Comparison of ENCODE assay signal across 8 mouse cellular contexts in the genomic region with DNA sequence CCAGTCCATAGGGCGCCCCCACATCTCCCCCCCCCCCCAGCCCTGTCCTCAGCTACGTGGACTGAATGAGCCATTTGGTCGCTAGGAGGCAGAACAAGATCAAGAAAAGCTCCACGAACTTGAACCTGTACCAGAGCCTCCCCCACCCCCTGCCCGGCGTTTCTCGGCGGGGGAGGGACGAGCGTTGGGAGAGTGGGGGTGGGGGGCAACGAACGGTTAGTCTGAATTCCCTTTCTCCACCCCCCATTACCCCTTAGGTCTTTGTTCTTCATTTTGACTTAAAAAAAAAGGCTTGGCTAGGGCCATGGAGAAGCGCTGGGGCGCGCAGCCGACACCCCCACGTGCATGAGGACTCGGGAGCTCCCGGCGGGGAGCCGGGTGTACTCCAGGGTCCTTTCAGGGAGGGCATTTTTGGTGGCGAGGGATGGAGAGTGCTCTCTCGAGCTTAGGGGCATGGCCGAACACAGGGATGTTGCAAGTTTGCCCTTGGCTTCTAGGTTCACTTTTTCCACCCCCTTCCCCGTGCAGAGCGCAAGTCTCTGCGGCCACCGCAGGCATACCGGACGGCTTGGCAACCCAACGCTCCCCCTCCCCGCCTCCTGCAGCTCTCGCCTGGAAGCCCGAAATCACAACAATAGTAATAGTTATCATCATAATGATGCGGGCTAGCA. TPM values are rescaled to one million over a fixed set of nuclear protein-coding genes. Genes with fewer than 3 reads are reported as not detected.
DNase-seq lines count a peak whose midpoint lies in the region; ATAC-seq and TF ChIP-seq lines count a peak whose summit lies in the region.

No protein-coding gene starts in this region.

- ATAC-seq in embryonic facial prominence, embryonic 13.5 days (ENCODE audit: insufficient number of reproducible peaks, insufficient read depth, low FRiP score, low TSS enrichment, low read depth), result peak; percentile 62
- ATAC-seq in heart, postnatal 0 days (ENCODE audit: insufficient read depth, low read depth), result peak; percentile 59

- peaks cover 27% of the 10 kb centered on the region for H3K4me1 ChIP-seq in embryonic facial prominence, embryonic 13.5 days
- peaks cover 18% of the 10 kb centered on the region; the same call in 1 of the 2 replicates for H3K4me1 ChIP-seq in heart, postnatal 0 days (ENCODE audit: control insufficient read depth, insufficient read depth)

- peak; percentile 49 for TF ChIP-seq CTCF in heart, postnatal 0 days (IDR thresholded peaks at IDR 0.05; ENCODE audit: low read depth)

- H3K4me2 ChIP-seq in embryonic facial prominence, embryonic 13.5 days, result peak overlapping the region; percentile 94
- H3K4me2 ChIP-seq in heart, postnatal 0 days (ENCODE audit: low read depth, low read length), result peak overlapping the region; percentile 98

- no peaks in the 10 kb centered on the region for H3K9me3 ChIP-seq in embryonic facial prominence, embryonic 13.5 days
- no peaks in the 10 kb centered on the region for H3K9me3 ChIP-seq in heart, postnatal 0 days (replicated peaks; ENCODE audit: control insufficient read depth, low read length)

- H3K9ac ChIP-seq in embryonic facial prominence, embryonic 13.5 days, result peak overlapping the region; percentile 99
- peak overlapping the region; percentile 72 for H3K9ac ChIP-seq in heart, postnatal 0 days (replicated peaks; ENCODE audit: low read depth, low read length)

- peak overlapping the region; percentile 85 for H3K4me3 ChIP-seq in embryonic facial prominence, embryonic 13.5 days
- H3K4me3 ChIP-seq in heart, postnatal 0 days (ENCODE audit: low read depth, low read length), result peak overlapping the region; percentile 70

- no peaks in the 10 kb centered on the region for H3K27me3 ChIP-seq in embryonic facial prominence, embryonic 13.5 days
- H3K27me3 ChIP-seq in heart, postnatal 0 days (ENCODE audit: control insufficient read depth, insufficient read depth, low read length), result no peaks in the 10 kb centered on the region

- WGBS in embryonic facial prominence, embryonic 13.5 days, result under 1% methylated on average over 35 of the region's 35 CpGs
- WGBS in heart, postnatal 0 days, result under 1% methylated on average over 35 of the region's 35 CpGs

- DNase-seq in A20 (ENCODE audit: low read depth, low spot score) (peak; percentile 92), R1 (ENCODE audit: low read depth, low spot score) (peak; percentile 87)
- peak; percentile 65 for DNase-seq in heart, postnatal 0 days (ENCODE audit: low spot score)
- peak; percentile 41 to 42 for DNase-seq in kidney, postnatal 25 days
- peak; percentile 54 for DNase-seq in lung, postnatal 14 days
- DNase-seq in ovary, postnatal 10 days (ENCODE audit: low spot score), result peak; percentile 20
- peak; percentile 37 to 44 for DNase-seq in thymus, postnatal 36 days

- TF ChIP-seq EP300 in heart, postnatal 0 days (IDR thresholded peaks at IDR 0.05; ENCODE audit: low read depth), result no peak

- peaks cover 11% of the 10 kb centered on the region for H3K36me3 ChIP-seq in embryonic facial prominence, embryonic 13.5 days
- peaks cover 6% of the 10 kb centered on the region; the same call in 1 of the 2 replicates for H3K36me3 ChIP-seq in heart, postnatal 0 days (replicated peaks; ENCODE audit: control insufficient read depth, insufficient read depth, low read length)

- peak overlapping the region; percentile 99 for H3K27ac ChIP-seq in embryonic facial prominence, embryonic 13.5 days
- peak overlapping the region; percentile 77 for H3K27ac ChIP-seq in heart, postnatal 0 days (ENCODE audit: low read depth)

RNA-seq across cellular contexts. Expression of gene Bcl11a, which starts 3.3 kb away (rescaled TPM):
- polyA plus RNA-seq in embryonic facial prominence, embryonic 13.5 days (2015; fragmentation: Nextera tagmentation; extraction: Ambion mirVana), result 70.0 and 79.1 TPM in 2 replicates
- 4.1 and 7.1 TPM in 2 replicates for total RNA-seq in heart, postnatal 0 days (2014; rRNA removed; ENCODE audit: low replicate concordance)
- polyA plus RNA-seq in heart, postnatal 0 days (2015; fragmentation: Nextera tagmentation; extraction: Ambion mirVana), result 7.4 and 8.2 TPM in 2 replicates

RNA-seq across cellular contexts. Expression of gene A830031A19Rik, which starts 6.3 kb away (rescaled TPM):
- polyA plus RNA-seq in embryonic facial prominence, embryonic 13.5 days (2015; fragmentation: Nextera tagmentation; extraction: Ambion mirVana), result not detected in 2 replicates
- total RNA-seq in heart, postnatal 0 days (2014; rRNA removed; ENCODE audit: low replicate concordance), result not detected in 2 replicates
- not detected in 2 replicates for polyA plus RNA-seq in heart, postnatal 0 days (2015; fragmentation: Nextera tagmentation; extraction: Ambion mirVana)

Comparison
In these comparisons a context has a peak if more than half of its experiments do, and no peak if none do; other contexts are left out.
1. Peak in every context shown above with its lines: DNase-seq, ATAC-seq, H3K4me3 ChIP-seq and H3K27ac ChIP-seq.
2. DNase-seq: peak in every context shown above with its lines; median percentile 92 in A20; 87 in R1; 65 in heart, postnatal 0 days; 54 in lung, postnatal 14 days; 42 in kidney, postnatal 25 days; 40 in thymus, postnatal 36 days; 20 in ovary, postnatal 10 days.